Mouse (Mus musculus) left cerebral cortex, adult 8-10 months (tissue): ENCODE measurements around the gene Prl2c1. TPM values are rescaled to one million over a fixed set of nuclear protein-coding genes. Genes with fewer than 3 reads are reported as not detected.
"Not testable (repeated sequence)": the region's sequence is repeated elsewhere in the genome, so short reads cannot be mapped to it uniquely, and the experiment has no call there.

Experiments used
- DNase-seq, 2 experiments: peaks; one replicate each; pipeline ENCODE4 v3.0.0; 2022; ENCODE audit warnings: low spot score in 2 of 2
- total RNA-seq, 4 experiments: library from RNA; stranded (reverse); gene quantifications; 2 replicates each; pipeline ENCODE4 v1.2.4; 2022

Prl2c1 gene
- total RNA-seq = not detected

- no peak for DNase-seq
Measured at GRCm38 (mm10) chr13:27849042-27849441, at the start of gene Prl2c1. Gene Prl2c1 (plus strand): TSS chr13:27849342.

- DNase-seq = no peak
Measured at GRCm38 (mm10) chr13:27801354-27801753, 47.8 kb upstream of the Prl2c1 start, which contains the start of gene Prl2a1. Gene Prl2a1 (plus strand): TSS chr13:27801654.

DNA sequence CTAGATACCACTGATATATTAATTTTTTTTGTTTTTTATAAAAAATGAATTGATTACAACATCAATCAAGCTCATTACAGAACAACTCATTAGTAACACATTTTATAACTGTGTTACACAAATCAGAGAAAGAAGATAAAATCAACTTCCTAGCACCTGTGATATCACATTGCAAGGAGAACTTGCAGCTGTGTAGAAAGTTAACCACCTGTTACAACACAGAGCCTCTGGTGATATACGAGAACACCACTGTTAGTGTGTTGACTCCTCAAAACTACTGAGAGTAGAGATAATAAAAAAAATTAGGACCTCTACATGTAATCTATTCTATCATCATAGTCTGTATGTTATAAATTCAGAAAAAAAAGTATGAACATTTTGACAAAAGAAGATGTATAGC, 46.4 kb upstream of the Prl2c1 start:
- no peak for DNase-seq

- DNase-seq = not testable (repeated sequence)
Measured at GRCm38 (mm10) chr13:27904236-27904635, 55.1 kb downstream of the Prl2c1 start.

Other genes starting within 250 kb of the Prl2c1 start
- not detected for gene Prl7b1, start 238.8 kb upstream of the Prl2c1 start, total RNA-seq
- not detected for gene Prl7a1, start 206.8 kb upstream of the Prl2c1 start, total RNA-seq
- not detected for gene Prl7a2, start 181.3 kb upstream of the Prl2c1 start, total RNA-seq
- gene Prl7d1, start 132.6 kb upstream of the Prl2c1 start, total RNA-seq = not detected
- not detected for gene Prl7c1, start 68.5 kb upstream of the Prl2c1 start, total RNA-seq
- not detected for gene Prl2a1, start 47.7 kb upstream of the Prl2c1 start, total RNA-seq
- not detected for gene Prl4a1, start 166.9 kb downstream of the Prl2c1 start, total RNA-seq